Mouse (Mus musculus): ENCODE data around the gene Batf.

- TF ChIP-seq CTCF (IDR thresholded peaks at IDR 0.05; ENCODE audit: control insufficient read depth, insufficient read depth, insufficient read length) (no peak), USF1 (IDR thresholded peaks at IDR 0.05; ENCODE audit: low read depth) (no peak), MYOD1 (IDR thresholded peaks at IDR 0.05; ENCODE audit: control insufficient read depth, insufficient read length, low read depth) (no peak), FOSL1 (IDR thresholded peaks at IDR 0.05; ENCODE audit: insufficient read depth, low read length, poor library complexity, severe bottlenecking) (no peak)
These were observed 38.8 kb downstream of the Batf start for GRCm38 (mm10) chr12:85725306-85725705.

All from C2C12 (cell line).